Mouse (Mus musculus) midbrain, embryonic 14.5 days (tissue): ENCODE measurements around the gene Klc1. TPM values are rescaled to one million over a fixed set of nuclear protein-coding genes. Genes with fewer than 3 reads are reported as not detected.
A peak's percentile ranks its signal among the peaks of the same experiment; 100 is the strongest.

Experiments used
- ATAC-seq: fragments of 200-750 bp; cut with Nextera tagmentation; 2 replicates; pipeline ENCODE4 v1.8.0; 2017; ENCODE audit warnings: moderate number of reproducible peaks, moderate library complexity; ENCODE audit not compliant: low FRiP score, low TSS enrichment
- DNase-seq: peaks from one replicate; pipeline ENCODE4 v3.0.0-alpha.2; 2015
- H3K27ac ChIP-seq: fragments of 300-500 bp; sonication (generic); replicated peaks from 2 replicates; pipeline ENCODE4 v1.5.1; 2014; ENCODE audit warnings: mild to moderate bottlenecking, low read depth, low read length, moderate library complexity
- H3K27me3 ChIP-seq: fragments of 300-500 bp; sonication (generic); 2 replicates; pipeline ENCODE4 v1.6.1; 2014; ENCODE audit warnings: low read length, control low read depth, mixed read lengths; ENCODE audit not compliant: control insufficient read depth, insufficient read depth
- H3K36me3 ChIP-seq: fragments of 300-500 bp; sonication (generic); 2 replicates; pipeline ENCODE4 v1.6.1; 2014; ENCODE audit warnings: low read length, control low read depth; ENCODE audit not compliant: control insufficient read depth, insufficient read depth
- H3K4me1 ChIP-seq: fragments of 300-500 bp; sonication (generic); 2 replicates; pipeline ENCODE4 v1.6.1; 2014; ENCODE audit warnings: mild to moderate bottlenecking, antibody characterized with exemption, low read length, control low read depth; ENCODE audit not compliant: control insufficient read depth, insufficient read depth
- H3K4me2 ChIP-seq: fragments of 300-500 bp; sonication (generic); 2 replicates; pipeline ENCODE4 v1.6.1; 2014; ENCODE audit warnings: mild to moderate bottlenecking, low read length, moderate library complexity
- H3K4me3 ChIP-seq: fragments of 300-500 bp; sonication (generic); replicated peaks from 2 replicates; pipeline ENCODE4 v1.5.1; 2014; ENCODE audit warnings: low read depth, low read length
- H3K9ac ChIP-seq: fragments of 300-500 bp; sonication (generic); replicated peaks from 2 replicates; pipeline ENCODE4 v1.6.1; 2014; ENCODE audit warnings: mild to moderate bottlenecking, low read length, moderate library complexity
- H3K9me3 ChIP-seq: fragments of 300-500 bp; sonication (generic); 2 replicates; pipeline ENCODE4 v1.6.1; 2016; ENCODE audit warnings: low read length, control low read depth, mixed read lengths; ENCODE audit not compliant: control insufficient read depth
- WGBS: fragments of 180-500 bp; shearing (Covaris S2); extraction: QIAGEN DNeasy Blood & Tissue Kit; methylation state at CpG from one replicate; pipeline ENCODE4 v1.1.7; 2014; 5-methylcytosine and 5-hydroxymethylcytosine counted together
- polyA plus RNA-seq: library from polyadenylated mRNA; unstranded; fragments of >200 nt; fragmentation: Nextera tagmentation; extraction: Ambion mirVana; gene quantifications from 2 replicates; pipeline ENCODE4 v1.2.1, GENCODE M21; 2014

Gene Klc1
- polyA plus RNA-seq, 1 experiment from 2014 or later = 628 TPM

GRCm38 (mm10) chr12:111808775-111809174 is 50.1 kb downstream of the Klc1 start:
- Histone ChIP-seq H3K27me3 (no peaks in the 10 kb centered on the region), H3K4me1 (peaks cover 7% of the 10 kb centered on the region; the same call in 1 of the 2 replicates), H3K9me3 (no peaks in the 10 kb centered on the region), H3K9ac (no peak overlapping the region), H3K36me3 (peaks cover 37% of the 10 kb centered on the region), H3K4me3 (no peak overlapping the region), H3K27ac (no peak overlapping the region), H3K4me2 (no peak overlapping the region)
- no peak for DNase-seq
- WGBS = 91% methylated on average over 6 of the region's 6 CpGs
- ATAC-seq = no peak

- H3K36me3 ChIP-seq = peaks cover 30% of the 10 kb centered on the region
- H3K4me2 ChIP-seq = no peak overlapping the region
- H3K9ac ChIP-seq = no peak overlapping the region; the same call in 1 of the 2 replicates
- H3K4me3 ChIP-seq = no peak overlapping the region
- WGBS = 0% methylated on average over 9 of the region's 9 CpGs
- no peaks in the 10 kb centered on the region for H3K9me3 ChIP-seq
- peaks cover 10% of the 10 kb centered on the region for H3K4me1 ChIP-seq
- H3K27me3 ChIP-seq = no peaks in the 10 kb centered on the region
- DNase-seq (peak; percentile 72), ATAC-seq (no peak)
- H3K27ac ChIP-seq = peak overlapping the region; percentile 68
Measured at GRCm38 (mm10) chr12:111809762-111810161, 51.1 kb downstream of the Klc1 start.

- ATAC-seq = no peak
- Histone ChIP-seq H3K4me1 (peaks cover 16% of the 10 kb centered on the region), H3K36me3 (peaks cover 15% of the 10 kb centered on the region), H3K9me3 (no peaks in the 10 kb centered on the region), H3K4me2 (no peak overlapping the region), H3K27me3 (no peaks in the 10 kb centered on the region), H3K4me3 (no peak overlapping the region), H3K27ac (no peak overlapping the region), H3K9ac (no peak overlapping the region)
- 90% methylated on average over 12 of the region's 13 CpGs for WGBS
- DNase-seq = no peak
Measured at GRCm38 (mm10) chr12:111812075-111812474, 53.4 kb downstream of the Klc1 start.

GRCm38 (mm10) chr12:111812611-111813010 is 54.0 kb downstream of the Klc1 start:
- 72% methylated on average over 12 of the region's 12 CpGs for WGBS
- no peak overlapping the region for H3K27ac ChIP-seq
- peaks cover 16% of the 10 kb centered on the region for H3K4me1 ChIP-seq
- no peak for ATAC-seq
- no peaks in the 10 kb centered on the region for H3K27me3 ChIP-seq
- H3K9me3 ChIP-seq = no peaks in the 10 kb centered on the region
- H3K36me3 ChIP-seq = peaks cover 12% of the 10 kb centered on the region
- no peak overlapping the region for H3K4me3 ChIP-seq
- H3K4me2 ChIP-seq = peak overlapping the region; percentile 60
- DNase-seq = no peak
- peak overlapping the region; percentile 4; the same call in 1 of the 2 replicates for H3K9ac ChIP-seq

GRCm38 (mm10) chr12:111813111-111813765 is 54.6 kb downstream of the Klc1 start:
- peaks cover 16% of the 10 kb centered on the region for H3K4me1 ChIP-seq
- H3K9me3 ChIP-seq = no peaks in the 10 kb centered on the region
- H3K27ac ChIP-seq = no peak overlapping the region
- peaks cover 6% of the 10 kb centered on the region for H3K36me3 ChIP-seq
- no peaks in the 10 kb centered on the region for H3K27me3 ChIP-seq
- H3K9ac ChIP-seq = peak overlapping the region; percentile 4; the same call in 1 of the 2 replicates
- peak overlapping the region; percentile 60 for H3K4me2 ChIP-seq
- DNase-seq (no peak), ATAC-seq (no peak)
- H3K4me3 ChIP-seq = peak overlapping the region; percentile 70
- WGBS = 5% methylated on average over 27 of the region's 27 CpGs

- Histone ChIP-seq H3K4me2 (peak within 1 kb of the TSS; percentile 93), H3K27me3 (no peaks in the 10 kb centered on the region), H3K36me3 (no peaks in the 10 kb centered on the region), H3K27ac (peak within 1 kb of the TSS; percentile 78), H3K9me3 (no peaks in the 10 kb centered on the region), H3K4me1 (peaks cover 16% of the 10 kb centered on the region), H3K9ac (peak within 1 kb of the TSS; percentile 69), H3K4me3 (peak within 1 kb of the TSS; percentile 70)
- ATAC-seq (peak; percentile 99), DNase-seq (peak; percentile 99)
- under 1% methylated on average over 84 of the region's 87 CpGs for WGBS
Measured at GRCm38 (mm10) chr12:111813766-111814617, 55.3 kb downstream of the Klc1 start, which contains the start of the genes Xrcc3 and Zfyve21. TSS of gene Xrcc3 (minus strand) at chr12:111813873. TSS of gene Zfyve21 (plus strand) at chr12:111814170.

- no peaks in the 10 kb centered on the region for H3K27me3 ChIP-seq
- DNase-seq = no peak
- H3K36me3 ChIP-seq = no peaks in the 10 kb centered on the region
- H3K4me2 ChIP-seq = peak overlapping the region; percentile 93
- H3K4me1 ChIP-seq = peaks cover 13% of the 10 kb centered on the region
- no peak for ATAC-seq
- H3K27ac ChIP-seq = no peak overlapping the region
- H3K9ac ChIP-seq = no peak overlapping the region
- H3K4me3 ChIP-seq = peak overlapping the region; percentile 70
- WGBS = 24% methylated on average over 19 of the region's 19 CpGs
- H3K9me3 ChIP-seq = no peaks in the 10 kb centered on the region
Measured at GRCm38 (mm10) chr12:111814769-111815762, 56.4 kb downstream of the Klc1 start.

GRCm38 (mm10) chr12:111816528-111816927 is 57.9 kb downstream of the Klc1 start:
- peaks cover 13% of the 10 kb centered on the region for H3K4me1 ChIP-seq
- H3K27me3 ChIP-seq = no peaks in the 10 kb centered on the region
- ATAC-seq = no peak
- no peak overlapping the region for H3K9ac ChIP-seq
- no peak overlapping the region for H3K4me2 ChIP-seq
- no peaks in the 10 kb centered on the region for H3K36me3 ChIP-seq
- no peak for DNase-seq
- no peak overlapping the region for H3K4me3 ChIP-seq
- WGBS = 70% methylated on average over 13 of the region's 13 CpGs
- H3K27ac ChIP-seq = no peak overlapping the region
- H3K9me3 ChIP-seq = no peaks in the 10 kb centered on the region
